Mouse (Mus musculus) testis, postnatal 14 days (tissue): ENCODE results near the gene Maea.
"Not testable (repeated sequence)": the region's sequence is repeated elsewhere in the genome, so short reads cannot be mapped to it uniquely, and the experiment has no call there.

Experiments
- DNase-seq: peaks from one replicate; pipeline ENCODE4 v3.0.0; 2021; ENCODE audit warnings: low spot score

Gene Maea

DNA sequence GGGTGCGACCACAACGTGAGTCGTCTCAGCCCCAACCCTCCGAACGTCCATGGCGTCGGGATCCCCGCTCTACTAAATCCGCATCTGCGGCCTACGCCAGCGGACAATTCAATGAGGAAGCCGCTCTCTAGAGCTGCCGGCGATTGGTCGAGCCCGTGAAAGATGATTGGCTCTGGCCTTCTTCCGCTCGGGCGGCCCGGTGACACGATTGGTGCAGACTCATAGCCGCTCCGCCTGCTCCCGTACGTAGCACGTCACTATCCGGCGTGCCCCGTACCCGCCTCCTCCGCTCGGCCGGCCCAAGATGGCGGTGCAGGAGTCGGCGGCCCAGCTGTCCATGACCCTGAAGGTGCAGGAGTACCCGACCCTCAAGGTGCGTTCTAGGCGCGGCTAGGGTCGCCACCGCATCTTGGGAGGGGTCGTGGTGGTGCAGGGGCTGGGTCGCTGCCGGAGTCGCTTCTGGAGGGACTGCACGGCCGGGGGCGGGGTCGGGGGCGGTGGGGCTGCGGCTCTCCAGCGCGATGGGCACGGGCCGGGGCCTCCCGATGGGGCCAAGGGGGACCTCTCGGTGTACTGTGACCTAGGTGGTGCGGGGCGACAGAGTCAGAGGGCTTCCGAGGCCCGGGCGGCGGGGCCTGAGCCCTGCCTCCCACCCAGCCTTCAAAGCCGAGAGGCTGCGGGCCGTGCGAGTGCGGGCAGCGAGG, at the start of gene Maea:
Gene Maea (plus strand): TSS at position 237 of the 704 bp plus-strand sequence.
- DNase-seq, result peak; percentile 99

DNA sequence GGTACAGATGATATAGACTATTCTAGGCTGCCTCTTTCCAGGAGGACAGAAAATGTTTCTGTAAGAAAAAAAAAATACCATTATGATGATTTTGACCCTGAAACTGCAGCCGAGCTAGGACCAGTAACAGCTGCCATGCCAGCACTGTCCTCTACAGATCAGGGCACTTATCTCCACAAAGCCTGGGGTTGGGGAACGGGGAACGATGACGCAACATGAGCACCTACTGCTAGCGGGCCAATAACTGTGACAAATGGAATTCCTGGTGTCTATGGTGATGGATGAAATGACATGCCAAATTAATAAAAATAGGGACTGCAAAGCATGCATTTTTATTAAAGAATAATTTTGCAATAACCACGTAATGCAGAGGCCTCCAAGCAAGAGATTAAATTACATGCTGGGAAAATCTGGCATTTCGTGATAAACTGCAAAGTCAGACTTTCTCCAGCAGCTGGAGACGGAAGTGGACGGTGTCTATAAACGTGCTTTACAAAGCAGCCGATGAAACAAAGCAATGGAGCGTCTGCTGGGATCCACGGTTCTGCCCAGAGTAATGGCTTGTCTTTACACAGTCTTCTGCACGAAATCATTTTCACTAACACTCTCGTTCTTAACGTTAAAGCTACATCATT, 41.4 kb upstream of the Maea start:
- DNase-seq, result no peak

DNA sequence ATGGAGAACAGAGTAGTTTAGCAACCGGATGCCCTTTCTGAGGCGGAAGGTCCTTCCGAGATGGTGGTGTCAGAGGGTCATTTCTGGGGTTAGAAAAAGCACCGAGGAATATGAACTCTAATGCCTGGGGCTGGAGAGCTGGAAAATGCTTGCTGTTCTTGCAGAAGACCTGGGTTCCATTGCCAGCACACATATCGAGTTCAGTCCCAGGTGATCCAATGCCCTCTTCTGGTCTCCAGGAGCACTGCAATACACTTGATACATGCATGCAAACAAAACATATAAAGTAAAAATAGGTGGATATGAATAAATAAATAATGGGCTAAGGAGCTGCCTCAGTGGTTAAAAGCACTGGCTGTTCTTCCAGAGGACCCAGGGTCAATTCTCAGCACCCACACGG, 38.1 kb upstream of the Maea start:
- DNase-seq, result no peak

DNA sequence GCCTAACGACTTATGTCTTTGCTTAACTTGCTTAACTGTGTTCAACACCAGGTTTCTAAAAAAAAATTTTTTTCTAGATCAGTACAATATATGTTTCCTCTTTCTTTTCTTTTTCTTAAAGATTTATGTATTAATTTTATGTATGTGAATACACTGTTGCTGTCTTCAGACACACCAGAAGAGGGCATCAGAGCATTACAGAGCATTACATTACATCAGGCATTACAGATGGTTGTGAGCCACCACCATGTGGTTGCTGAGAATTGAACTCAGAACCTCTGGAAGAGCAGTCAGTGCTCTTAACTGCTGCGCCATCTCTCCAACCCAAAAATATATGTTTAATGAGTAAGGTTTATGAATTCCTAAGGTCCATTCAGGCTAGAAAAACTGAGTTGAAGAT, 33.5 kb upstream of the Maea start:
- DNase-seq, result no peak

DNA sequence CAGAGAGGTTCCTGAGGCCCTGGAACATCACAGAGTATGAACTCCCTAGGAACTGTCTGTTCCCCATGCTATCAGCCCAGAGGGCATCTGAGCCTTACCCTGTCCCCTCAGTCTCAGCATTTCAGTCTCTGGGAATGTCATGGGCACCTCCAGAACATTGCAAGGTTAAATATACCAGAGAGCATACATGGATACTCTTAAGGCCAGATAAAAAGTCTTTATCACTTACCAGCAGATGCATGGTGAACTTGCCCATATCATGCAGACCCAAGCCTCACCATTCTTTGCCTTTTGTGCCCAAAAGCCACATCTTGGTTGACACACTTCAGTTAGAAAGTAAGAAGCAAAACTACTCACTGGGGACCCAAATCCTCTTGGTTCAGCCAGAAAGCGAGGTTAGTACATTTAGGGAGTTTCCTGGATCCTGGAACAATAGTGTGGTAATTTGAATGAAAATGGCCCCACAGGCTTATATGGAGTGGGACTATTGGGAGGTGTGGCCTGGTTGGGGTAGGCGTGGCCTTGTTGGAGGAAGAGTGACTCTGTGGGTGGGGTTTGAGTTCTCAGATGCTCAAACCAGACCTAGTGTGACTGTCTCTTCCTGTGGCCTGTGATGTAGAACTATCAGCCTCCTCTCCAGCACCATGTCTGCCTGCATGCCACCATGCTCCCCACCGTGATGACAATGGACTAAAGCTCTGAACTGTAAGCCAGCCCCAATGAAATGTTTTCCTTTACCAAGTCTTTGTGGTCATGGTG, 24.4 kb upstream of the Maea start:
- DNase-seq, result no peak

DNA sequence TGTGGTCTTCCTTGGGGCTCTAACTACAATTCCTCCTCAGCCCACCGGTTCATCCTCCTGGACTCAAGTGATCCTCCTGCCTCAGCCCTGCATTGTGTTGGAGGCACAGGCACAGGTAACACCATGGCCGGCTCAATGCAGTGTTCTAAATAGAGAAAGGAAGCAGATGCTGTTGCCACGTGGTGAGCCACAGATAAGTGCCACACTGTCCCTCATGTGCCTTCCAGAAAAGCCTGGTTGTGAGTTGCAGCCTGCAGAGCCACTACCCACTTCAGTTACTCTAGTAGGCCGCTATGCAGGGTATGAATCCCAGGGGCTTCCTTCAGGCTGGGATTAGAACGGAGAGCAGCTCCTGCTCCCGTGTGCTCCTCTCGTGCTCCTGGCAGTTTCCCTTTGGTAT, 23.1 kb upstream of the Maea start:
- DNase-seq, result no peak

DNA sequence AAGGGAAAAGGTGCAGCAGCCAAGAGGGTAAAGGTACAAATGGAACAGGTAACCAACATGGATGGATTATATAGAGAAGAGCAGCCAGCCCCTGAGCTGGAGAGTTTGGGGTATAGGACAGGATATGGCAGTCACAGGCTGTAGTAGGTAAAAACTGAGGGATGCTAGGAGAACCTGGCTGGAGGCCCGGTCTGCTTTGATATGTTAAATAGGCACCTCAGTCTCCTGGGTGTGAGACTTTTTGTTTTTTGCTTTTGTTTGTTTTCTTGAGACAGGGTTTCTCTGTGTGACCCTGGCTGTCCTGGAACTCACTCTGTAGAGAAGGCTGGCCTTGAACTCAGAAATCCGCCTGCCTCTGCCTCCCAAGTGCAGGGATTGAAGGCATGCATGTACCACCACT, 10.8 kb upstream of the Maea start:
- DNase-seq, result no peak

DNA sequence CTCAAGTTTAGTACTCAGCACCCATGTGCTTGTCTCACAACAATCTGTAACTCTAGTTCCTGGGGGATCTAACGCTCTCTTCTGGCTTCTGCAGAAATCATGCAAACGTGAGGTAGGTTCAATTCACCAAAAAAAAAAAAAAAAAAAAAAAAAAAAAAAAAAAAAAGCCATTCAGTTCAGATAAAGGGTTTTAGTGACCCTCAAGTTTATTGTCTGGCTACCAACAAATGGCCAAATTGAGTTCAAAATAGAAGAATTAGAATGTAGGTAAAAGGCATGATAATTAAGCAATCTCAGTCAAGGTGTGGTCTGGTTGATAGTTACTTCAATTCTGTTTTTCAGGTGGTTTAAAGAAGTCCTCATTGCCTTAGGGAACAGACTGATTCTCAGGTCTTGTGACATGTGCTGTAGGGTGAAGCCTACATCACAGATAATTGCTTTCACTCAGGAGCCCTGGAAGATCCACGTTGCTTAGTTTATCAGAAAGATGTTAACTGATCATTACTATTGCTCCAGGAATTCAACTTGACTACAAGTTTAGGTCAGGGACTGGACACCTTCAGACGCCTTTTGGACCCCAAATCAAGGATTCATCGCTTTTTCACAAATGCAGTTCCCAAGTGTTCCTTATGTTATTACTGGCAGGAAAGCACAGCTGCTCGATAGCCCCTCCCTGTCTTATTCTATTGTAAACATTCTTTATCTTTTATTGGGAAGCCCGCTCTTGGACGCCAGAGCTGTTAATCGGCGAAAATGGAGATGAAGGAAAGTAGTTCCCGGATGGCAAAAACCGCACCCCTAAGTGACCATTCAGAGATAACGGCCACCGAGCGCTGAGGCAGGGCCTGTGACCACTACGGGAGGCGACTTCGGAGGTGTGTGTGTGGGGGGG, 682 bp upstream of the Maea start:
- no peak for DNase-seq

DNA sequence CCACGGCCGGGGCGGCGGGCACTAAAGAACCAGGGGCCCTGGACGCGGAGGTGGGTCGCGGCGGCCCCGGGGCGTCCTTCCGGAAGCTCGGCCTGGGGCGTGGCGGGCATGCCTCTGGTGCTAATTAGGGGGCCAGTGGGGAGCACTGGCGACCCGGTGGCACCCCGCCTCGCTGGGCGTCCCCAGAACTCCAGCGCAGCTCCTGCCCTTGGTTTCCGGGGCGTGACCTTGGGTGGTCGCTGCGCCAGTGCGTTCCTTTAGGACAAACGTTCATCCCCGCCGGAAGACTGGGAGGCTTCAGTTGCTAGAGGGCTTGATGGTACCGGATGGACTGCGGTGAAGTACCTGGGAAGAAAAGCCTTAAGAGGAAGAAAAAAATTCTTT, 660 bp downstream of the Maea start:
- peak; percentile 68 for DNase-seq

DNA sequence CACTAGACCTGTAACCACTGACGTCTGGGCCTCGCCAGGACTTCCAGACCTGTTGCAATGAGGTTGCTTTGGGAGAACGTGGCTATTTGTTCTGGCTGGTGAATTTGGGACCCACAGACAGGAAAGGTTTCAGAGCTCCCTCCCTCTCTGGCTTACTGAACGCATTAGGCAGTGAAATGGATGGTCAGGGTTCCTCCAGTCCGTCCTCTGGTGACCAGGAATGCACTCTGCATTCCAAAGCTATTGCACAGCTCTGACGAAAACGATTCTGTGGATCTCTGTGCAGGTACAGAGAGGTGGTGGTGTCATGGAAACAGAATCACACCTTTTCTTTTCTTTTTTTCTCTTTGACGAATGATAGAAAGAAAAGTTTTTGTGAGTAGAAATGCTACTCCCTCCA, 1.9 kb downstream of the Maea start:
- DNase-seq, result no peak

DNA sequence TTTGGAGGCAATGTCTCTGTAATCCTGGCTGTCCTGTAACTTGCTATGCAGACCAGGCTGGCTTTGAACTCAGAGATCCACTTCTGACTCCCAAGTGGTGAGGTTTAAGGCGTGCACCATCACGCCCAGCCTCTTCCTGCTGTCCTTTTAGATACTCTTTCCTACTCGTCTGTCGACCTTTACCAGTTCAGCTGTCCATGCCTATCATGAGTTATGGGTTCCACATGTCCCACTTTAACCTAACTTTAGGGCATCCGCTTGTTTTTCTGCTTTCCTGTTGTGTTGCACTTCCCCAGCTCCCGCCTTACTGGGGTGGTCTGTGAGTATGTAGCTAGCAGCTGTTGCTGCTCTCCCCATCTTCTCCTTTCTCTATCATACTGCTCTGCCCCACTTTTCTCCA, 5.9 kb downstream of the Maea start:
- no peak for DNase-seq

DNA sequence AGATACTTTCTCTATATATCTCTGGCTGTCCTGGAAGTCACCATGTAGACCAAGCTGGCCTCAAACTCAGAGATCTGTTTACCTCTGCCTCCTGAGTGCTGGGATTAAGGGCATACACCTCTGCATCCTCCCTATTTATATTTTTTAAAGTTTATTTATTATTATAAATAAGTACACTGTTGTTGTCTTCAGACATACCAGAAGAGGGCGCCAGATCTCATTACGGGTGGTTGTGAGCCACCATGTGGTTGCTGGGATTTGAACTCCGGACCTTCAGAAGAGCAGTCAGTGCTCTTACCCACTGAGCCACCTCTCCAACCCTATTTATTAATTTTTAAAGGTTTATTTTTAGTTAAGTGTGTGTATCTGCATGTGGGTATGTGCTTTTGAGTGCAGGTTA, 6.9 kb downstream of the Maea start:
- DNase-seq, result not testable (repeated sequence)

DNA sequence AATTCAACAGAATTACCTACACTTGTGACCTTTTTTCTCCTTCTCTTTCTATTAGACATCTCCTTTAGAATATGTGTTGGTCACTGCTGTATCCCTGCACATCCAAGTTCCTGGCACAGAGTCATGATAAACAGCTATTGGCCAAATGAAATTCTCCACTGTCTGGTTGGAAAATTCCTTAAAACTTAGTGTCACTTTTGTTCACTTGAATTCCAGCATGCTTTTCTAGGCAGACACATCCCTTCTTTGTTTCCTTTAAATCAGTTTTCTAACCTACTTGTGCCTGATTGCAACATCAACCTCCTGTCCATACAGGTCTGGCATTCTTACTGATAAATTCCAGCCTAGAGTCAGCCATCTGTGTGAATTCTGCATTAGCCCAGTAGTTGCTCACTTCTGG, 7.5 kb downstream of the Maea start:
- DNase-seq, result no peak

DNA sequence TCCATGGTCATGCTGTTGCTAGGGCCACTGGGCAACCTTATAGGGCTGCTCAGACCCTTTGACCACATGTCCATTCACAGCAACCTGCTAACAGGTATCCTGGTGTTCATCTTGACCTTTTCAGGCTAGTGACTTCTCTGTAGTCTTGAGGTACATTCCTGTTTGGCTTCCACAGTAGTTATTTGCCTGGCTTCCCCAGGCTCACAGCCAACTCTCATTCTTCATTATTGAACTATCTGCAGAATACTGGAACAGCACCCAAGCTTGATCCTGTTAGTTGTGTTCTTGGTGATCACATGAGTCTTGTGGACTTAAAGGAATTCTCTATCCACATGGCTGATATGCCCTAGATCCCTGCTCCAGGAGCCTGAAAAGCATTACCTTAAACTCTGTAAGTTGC, 8.3 kb downstream of the Maea start:
- DNase-seq, result no peak

DNA sequence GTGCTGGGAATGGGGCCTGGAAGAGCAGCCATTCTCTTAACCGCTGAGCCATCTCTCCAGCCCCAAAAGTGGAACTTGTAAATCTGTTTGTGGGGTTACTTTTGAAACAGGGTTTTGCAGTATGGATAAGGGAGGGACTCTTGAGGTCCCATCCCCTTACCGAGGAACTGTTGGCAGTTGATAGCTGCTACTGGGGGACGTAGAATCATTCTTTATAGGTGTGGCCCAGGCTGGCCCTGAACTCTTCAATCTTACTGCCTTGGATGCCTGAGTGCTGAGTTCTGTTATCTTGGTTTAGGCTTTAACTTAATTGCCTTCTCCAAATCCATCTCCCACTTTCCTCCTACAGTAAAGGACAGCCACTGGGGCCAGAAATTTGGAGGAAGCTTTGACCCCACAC, 8.8 kb downstream of the Maea start:
- DNase-seq, result no peak

DNA sequence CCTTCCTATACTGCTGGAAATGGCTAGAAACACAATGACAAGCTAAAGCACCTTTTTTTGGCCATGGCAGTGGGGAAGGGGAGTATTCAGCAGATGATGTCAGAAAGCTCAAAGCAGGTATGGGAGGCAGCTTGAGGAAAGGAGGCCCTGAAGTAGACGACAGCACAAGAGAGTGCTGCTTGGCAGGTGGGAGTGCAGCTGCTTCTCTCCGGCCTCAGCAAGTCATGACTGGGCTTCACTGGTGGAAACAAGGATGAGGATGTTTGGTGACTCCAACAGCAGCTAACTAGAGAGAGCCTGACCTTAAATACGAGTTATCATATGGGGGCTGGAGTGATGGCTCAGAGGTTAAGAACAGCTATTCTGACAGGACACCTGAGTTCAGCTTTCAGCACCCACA, 12.3 kb downstream of the Maea start:
- DNase-seq, result no peak

DNA sequence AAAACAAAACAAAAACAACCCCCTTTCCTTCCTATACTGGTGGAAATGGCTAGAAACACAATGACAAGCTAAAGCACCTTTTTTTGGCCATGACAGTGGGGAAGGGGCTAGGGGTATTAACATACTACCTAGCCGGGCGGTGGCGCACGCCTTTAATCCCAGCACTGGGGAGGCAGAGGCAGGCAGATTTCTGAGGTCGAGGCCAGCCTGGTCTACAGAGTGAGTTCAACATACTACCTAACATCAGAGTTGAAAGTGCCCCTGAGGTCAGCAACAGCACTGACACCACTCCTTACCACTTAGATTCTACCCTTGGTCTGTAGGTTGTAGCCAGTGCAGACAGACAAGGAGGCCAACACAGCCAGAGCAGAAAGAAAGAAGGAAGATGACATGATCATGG, 13.9 kb downstream of the Maea start:
- no peak for DNase-seq

DNA sequence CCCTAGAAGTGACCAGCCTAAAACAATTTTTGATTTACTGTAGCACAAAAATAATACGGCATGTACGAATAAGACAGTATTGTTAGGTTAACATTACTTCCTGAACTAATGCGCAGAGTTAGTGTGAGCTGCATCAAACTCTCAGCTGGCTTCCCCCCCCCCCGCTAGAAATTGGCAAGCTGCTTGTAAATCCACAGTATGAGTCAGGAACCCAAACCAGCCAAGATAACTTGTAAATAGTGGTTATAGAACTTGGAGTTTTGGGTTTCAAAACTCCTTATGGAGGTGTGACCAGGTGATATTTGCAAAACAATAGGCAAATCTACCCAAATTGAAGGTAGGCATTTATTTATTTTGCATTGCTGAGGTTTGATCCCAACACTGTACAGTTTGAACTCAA, 14.4 kb downstream of the Maea start:
- DNase-seq, result no peak

DNA sequence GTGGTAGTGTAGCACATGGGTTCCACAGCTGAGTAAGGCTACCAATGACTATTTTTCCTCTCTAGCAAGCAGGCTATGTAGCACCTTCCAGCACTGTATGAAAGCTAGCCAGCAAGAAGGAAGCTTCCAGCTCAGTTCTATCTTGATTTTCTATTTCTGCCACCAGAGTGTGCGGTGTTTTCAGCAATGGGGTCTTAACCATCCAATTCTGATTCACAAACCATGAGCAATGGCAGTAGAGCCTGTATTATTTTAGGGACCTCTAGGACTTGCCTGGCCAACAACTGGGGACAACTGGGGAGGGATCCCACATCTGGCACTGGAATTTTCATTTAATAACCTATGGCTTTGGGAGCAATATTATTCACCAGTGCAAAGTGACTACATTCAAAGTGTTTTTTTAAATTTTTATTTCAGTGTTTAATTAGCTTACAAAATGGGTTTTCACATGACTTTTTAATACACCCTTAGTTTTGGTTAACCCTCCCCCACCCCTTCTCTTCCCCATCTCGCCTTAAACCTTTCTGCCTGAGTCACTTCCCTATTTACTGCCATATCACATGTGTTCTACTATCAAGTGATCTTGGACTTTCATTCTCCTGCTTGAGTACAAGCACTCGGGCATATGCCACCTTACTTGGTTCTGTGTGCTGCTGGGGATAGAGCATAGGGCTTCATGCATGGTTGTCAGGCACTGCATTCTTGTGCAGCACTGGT, 16.4 kb downstream of the Maea start:
- DNase-seq, result no peak

DNA sequence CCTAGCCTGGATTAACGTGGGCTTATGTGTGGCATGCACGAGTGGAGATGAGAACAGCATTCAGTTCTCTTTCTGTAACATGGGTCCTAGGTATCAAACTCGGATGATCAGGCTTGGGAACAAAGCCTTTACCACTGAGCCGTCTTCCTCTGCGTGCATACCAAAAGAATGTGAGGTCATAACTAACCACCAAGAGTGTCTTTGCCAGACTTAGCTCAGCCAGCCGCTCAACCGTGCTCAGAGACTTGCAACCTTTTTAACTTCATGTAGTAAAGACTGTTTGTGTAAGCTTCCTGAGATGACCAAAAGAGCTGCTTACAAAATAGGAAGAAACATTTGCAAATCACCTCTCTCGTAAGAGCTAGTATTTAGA, 16.9 kb downstream of the Maea start:
- DNase-seq, result no peak

DNA sequence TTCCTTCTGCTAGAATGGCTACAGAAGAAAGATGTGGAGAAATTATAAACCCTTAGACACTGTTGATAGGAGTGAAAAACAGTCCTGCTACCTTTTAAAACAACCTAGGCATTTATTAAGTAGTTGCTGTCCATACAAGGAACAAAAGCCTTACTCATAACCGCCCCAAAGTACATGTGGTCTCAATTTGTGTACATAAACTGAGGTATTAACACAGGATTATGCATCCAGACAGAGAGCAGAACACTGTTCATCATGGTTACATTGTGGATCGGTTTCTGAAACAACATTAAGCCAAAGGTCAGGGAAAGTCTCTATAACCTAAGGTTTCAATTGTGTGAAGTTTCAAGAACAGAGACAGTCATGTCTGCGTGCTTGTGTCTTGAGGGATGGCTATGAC, 17.7 kb downstream of the Maea start:
- DNase-seq, result no peak

DNA sequence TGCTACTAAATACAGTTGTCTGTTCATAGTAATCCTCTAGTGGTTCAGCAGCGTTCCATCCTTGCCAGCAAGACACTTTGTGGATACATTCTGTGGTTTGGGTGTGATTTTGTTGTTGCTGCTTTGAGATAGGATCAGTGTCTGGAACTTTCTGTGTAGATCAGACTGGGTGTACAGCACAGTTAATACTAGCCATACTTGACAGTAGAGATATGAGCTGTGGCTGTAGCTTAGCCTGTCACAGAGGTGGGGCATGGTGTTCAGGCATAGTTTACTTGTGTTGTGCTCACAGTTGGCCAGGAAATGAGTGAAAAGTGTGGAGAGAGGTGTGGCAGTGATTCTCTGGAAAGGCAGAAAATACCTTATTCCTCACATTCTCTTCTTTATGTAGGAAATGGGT, 22.2 kb downstream of the Maea start:
- no peak for DNase-seq
